Mouse (Mus musculus) G1E (cell line): Measurements from ENCODE around the gene Mon2.

Experiments used
- CTCF ChIP-seq: IDR thresholded peaks from 2 replicates; pipeline ENCODE4 v1.5.1; 2012; ENCODE audit warnings: low read depth, low read length, inconsistent platforms, mixed read lengths
- GATA1 ChIP-seq: IDR thresholded peaks from 2 replicates; pipeline ENCODE4 v1.6.1; 2012; ENCODE audit warnings: borderline replicate concordance, low read length, inconsistent platforms, mixed read lengths
- GATA2 ChIP-seq: IDR thresholded peaks from 2 replicates; pipeline ENCODE4 v1.6.1; 2012; ENCODE audit warnings: low read depth, low read length, inconsistent platforms, borderline replicate concordance

- TF ChIP-seq GATA1, result no peak
- no peak for TF ChIP-seq CTCF
- no peak for TF ChIP-seq GATA2
These were observed 76.9 kb downstream of the Mon2 start for GRCm38 (mm10) chr10:122999356-122999755.
